Mouse (Mus musculus): ENCODE data around the gene Scamp1.

DNA sequence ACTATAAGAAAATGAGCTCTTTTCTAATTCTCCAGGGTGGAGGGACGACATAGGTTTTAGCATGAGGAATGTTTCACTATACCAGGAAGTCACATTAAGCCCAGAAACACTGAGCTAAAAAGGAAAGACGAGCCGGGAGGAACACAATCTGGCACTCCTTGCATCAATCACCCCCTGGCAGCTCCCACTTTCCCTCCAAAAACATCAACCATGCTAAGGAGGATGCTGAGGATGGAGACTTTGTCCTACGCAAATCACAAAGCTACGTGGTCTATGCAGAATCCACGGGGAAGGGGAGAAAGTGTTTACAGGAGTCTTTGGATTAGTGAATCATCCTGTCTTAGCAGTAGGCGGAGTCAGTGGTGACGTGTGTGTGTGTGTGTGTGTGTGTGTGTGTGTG lies 85.8 kb downstream of the Scamp1 start:
- TF ChIP-seq TAL1 (IDR thresholded peaks at IDR 0.05; ENCODE audit: low read length): no peak
- no peak for TF ChIP-seq GATA1 (IDR thresholded peaks at IDR 0.05; ENCODE audit: low read length)
